Mouse (Mus musculus) small intestine, adult 2 months (tissue): Measurements from ENCODE around the gene Rnf128. TPM values are rescaled to one million over a fixed set of nuclear protein-coding genes. Genes with fewer than 3 reads are reported as not detected.
"Not testable (repeated sequence)": the region's sequence is repeated elsewhere in the genome, so short reads cannot be mapped to it uniquely, and the experiment has no call there.

ENCODE experiments used
- H3K27ac ChIP-seq: fragments of 200-500 bp; 2 replicates; pipeline ENCODE4 v1.5.1; 2012; ENCODE audit warnings: low read depth, low read length, control low read depth, inconsistent platforms; ENCODE audit not compliant: insufficient read depth
- H3K27me3 ChIP-seq: fragments of 200-500 bp; 2 replicates; pipeline ENCODE4 v1.6.1; 2012; ENCODE audit warnings: mild to moderate bottlenecking, moderate library complexity, low read length, inconsistent platforms; ENCODE audit not compliant: control insufficient read depth, insufficient read depth
- H3K36me3 ChIP-seq: fragments of 200-500 bp; 2 replicates; pipeline ENCODE4 v1.6.1; 2012; ENCODE audit warnings: mild to moderate bottlenecking, low read length, control low read depth, inconsistent platforms; ENCODE audit not compliant: control insufficient read depth, insufficient read depth
- H3K4me1 ChIP-seq: fragments of 200-500 bp; 2 replicates; pipeline ENCODE4 v1.6.1; 2012; ENCODE audit warnings: low read length, inconsistent platforms, mixed read lengths; ENCODE audit not compliant: control insufficient read depth, insufficient read depth, insufficient read length
- H3K4me3 ChIP-seq: fragments of 200-500 bp; 2 replicates; pipeline ENCODE4 v1.5.1; 2012; ENCODE audit warnings: low read depth, mild to moderate bottlenecking, control low read depth, inconsistent platforms, low read length, moderate library complexity
- CTCF ChIP-seq: fragments of 200-500 bp; IDR thresholded peaks from 2 replicates; pipeline ENCODE4 v1.5.1; 2012; ENCODE audit warnings: low read depth, mild to moderate bottlenecking, control low read depth, inconsistent platforms, low read length, moderate library complexity, mixed read lengths; ENCODE audit not compliant: insufficient replicate concordance, insufficient read length; ENCODE audit errors: extremely low read depth
- POLR2A ChIP-seq: fragments of 200-500 bp; IDR thresholded peaks from 2 replicates; pipeline ENCODE4 v1.6.1; 2012; ENCODE audit warnings: low read depth, mild to moderate bottlenecking, control low read depth, inconsistent platforms, low read length, moderate library complexity
- WGBS: fragments of 180-500 bp; shearing (Covaris S2); methylation state at CpG from one replicate; pipeline ENCODE4 v1.1.7; 2018; 5-methylcytosine and 5-hydroxymethylcytosine counted together
- polyA plus RNA-seq: library from polyadenylated mRNA; depleted of rRNA; stranded (reverse); fragments of >200 nt; gene quantifications from 2 replicates; pipeline ENCODE4 v1.2.3, GENCODE M21; 2012

The Rnf128 gene
- polyA plus RNA-seq, 1 experiment = 202 TPM

DNA sequence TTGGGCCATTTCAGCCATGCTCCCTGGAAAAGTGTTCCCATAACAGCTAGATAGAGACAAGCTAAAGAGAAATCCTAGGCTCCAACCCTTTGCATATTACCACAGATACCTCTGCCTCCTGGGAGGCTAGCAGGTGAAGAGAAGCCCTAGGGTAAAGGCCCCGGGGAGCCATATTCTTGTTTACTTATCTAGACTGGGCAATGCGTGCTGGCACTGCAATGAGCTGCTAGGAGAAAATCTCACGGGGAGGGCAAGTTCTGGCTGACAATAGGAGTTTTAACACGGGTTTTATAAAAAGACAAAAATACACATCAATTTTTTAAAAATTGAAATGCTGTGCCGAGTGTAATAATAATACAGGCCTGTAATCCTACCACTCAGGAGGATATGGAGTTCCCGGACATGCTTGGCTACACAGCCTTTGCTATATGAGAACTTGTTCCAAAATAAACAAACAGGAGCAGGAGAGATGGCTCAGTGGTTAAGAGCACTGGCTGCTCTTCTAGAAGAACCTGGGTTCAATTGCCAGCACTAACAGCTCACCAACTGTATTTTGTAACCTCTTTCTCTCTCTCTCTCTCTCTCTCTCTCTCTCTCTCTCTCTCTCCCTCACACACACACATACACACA lies 15.6 kb downstream of the Rnf128 start:
- H3K4me1 ChIP-seq = no peaks in the 10 kb centered on the region
- WGBS = 37% methylated on average over 6 of the region's 6 CpGs

DNA sequence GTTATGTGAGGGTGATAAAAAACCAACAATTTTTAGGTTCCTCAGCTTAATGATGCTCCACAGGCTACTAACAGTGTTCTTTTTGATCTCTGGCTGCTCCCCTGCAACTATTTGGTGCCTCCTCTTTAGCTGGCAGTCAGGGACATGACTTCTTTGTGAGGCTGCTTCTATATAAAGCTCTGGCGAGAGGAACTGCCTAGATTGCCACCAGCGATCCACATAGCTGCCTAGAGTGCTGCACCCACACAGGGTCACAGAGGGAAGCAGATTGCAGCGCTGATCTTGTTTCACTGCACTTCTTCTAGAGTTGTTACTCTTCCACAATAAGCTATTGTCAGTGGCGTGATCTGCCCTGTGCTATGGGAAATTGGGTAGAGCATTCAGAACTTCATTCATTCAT lies 20.5 kb downstream of the Rnf128 start:
- Histone ChIP-seq H3K4me1 (no peaks in the 10 kb centered on the region), H3K36me3 (no peaks in the 10 kb centered on the region), H3K27me3 (no peaks in the 10 kb centered on the region), H3K4me3 (no peak overlapping the region), H3K27ac (no peak overlapping the region)
- 58% methylated on average over 4 of the region's 4 CpGs for WGBS
- no peak for TF ChIP-seq POLR2A
- no peak for TF ChIP-seq CTCF

More for the DNA sequence above, 15.6 kb downstream of the Rnf128 start:
- Histone ChIP-seq H3K27me3 (no peaks in the 10 kb centered on the region), H3K27ac (no peak overlapping the region), H3K36me3 (no peaks in the 10 kb centered on the region), H3K4me3 (no peak overlapping the region)
- TF ChIP-seq CTCF (no peak), POLR2A (no peak)

DNA sequence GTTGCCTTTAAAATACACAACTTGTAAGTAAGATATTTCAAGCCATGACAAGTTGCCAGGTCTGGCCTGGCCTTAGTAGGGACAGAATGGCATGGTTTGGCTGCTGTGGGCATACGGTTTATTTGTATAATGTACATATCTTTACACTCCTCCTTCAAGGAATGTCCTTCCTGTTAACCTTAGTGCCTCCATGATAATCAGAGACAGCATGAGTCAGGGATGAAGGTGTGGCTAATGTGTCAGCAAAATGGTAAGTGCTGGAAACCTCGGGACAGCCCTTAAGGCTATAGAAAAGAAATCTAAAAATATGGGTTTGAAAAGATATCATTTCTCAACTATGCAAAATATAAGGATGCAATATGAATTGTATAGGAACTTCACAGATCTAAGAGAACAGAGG lies 23.6 kb downstream of the Rnf128 start:
- 30% methylated on average over 2 of the region's 2 CpGs for WGBS
- H3K27me3 ChIP-seq, H3K36me3 ChIP-seq, H3K4me1 ChIP-seq, H3K4me3 ChIP-seq: not testable (repeated sequence)
- H3K27ac ChIP-seq = peak overlapping the region; percentile 35; the same call in 1 of the 2 replicates

DNA sequence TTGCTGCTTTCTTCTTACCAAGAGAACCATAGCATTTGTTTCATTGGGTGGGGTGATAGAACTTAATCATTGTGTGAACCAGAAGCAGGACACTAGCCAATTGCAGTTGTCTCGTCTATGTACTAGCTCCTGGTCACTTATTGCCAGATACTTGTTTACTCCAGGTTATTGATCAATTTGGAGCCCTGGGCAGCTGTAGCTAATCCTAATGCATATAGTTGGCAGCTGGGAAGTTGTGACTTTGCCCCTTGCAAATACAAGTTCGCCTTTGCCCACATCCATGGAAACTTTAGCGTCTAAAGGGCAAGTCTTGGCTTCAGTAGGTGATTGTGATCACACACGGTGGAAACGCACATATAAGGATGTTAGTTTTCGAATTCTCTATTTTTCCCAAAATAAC lies 33.3 kb downstream of the Rnf128 start:
- H3K27ac ChIP-seq = peak overlapping the region; percentile 62; the same call in 1 of the 2 replicates
- 32% methylated on average over 6 of the region's 6 CpGs for WGBS

DNA sequence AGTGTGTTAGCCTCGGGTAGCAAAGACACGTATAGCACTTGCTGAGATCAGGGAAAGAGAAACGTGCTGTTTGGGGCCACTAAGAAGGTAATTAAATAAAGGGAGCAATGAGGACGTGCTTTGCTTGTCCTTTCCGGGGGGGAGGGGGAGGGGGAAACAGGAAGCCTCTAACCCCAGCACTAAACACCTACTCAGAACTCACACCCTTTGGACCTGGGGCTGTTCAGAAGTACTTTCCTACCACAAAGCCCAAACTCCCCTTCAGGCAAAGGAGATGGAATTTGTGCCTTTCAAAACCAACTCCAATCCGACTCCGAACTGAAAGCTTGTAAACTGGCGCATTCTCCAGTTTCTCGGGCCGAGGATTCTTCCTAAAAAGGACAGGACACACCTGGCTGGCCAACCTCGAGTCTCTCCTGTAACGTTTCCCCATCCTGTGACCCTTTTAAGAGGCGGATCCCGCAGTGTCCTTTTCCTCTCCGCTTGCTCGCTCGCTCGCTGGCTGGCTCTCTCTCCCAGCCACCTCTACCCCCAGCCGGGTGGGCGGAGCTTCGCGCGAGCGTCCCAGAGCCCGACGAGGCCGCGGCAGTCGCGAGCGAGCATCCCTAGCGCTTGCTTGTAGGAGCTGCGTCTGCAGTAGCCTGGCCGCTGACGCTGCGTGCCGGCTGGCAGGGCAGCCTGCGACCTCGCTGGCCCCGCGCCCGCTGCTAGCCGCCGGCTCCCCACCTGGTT lies 47.1 kb downstream of the Rnf128 start:
- H3K36me3 ChIP-seq = no peaks in the 10 kb centered on the region
- no peak for TF ChIP-seq CTCF
- peak; percentile 76 for TF ChIP-seq POLR2A
- H3K27me3 ChIP-seq = no peaks in the 10 kb centered on the region
- 19% methylated on average over 44 of the region's 44 CpGs for WGBS
- H3K4me1 ChIP-seq = no peaks in the 10 kb centered on the region
- peak overlapping the region; percentile 95 for H3K27ac ChIP-seq
- H3K4me3 ChIP-seq = peak overlapping the region; percentile 98

More for the DNA sequence above, 33.3 kb downstream of the Rnf128 start:
- H3K27me3 ChIP-seq = no peaks in the 10 kb centered on the region
- H3K4me1 ChIP-seq = no peaks in the 10 kb centered on the region
- no peak overlapping the region for H3K4me3 ChIP-seq
- H3K36me3 ChIP-seq = no peaks in the 10 kb centered on the region
- TF ChIP-seq POLR2A (no peak), CTCF (no peak)

DNA sequence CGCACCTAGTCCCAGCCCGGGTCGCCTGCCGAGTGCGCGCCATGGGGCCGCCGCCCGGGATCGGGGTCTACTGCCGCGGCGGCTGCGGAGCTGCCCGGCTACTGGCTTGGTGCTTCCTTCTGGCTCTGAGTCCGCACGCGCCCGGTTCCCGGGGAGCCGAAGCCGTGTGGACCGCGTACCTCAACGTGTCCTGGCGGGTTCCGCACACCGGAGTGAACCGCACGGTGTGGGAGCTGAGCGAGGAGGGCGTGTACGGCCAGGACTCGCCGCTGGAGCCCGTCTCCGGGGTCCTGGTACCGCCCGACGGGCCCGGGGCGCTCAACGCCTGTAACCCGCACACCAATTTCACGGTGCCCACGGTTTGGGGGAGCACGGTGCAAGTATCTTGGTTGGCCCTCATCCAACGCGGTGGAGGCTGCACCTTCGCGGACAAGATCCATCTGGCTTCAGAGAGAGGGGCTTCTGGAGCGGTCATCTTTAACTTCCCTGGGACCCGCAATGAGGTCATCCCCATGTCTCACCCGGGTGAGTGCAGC lies 47.7 kb downstream of the Rnf128 start:
- peak overlapping the region; percentile 67 for H3K27ac ChIP-seq
- H3K27me3 ChIP-seq = no peaks in the 10 kb centered on the region
- WGBS = 13% methylated on average over 53 of the region's 54 CpGs
- no peaks in the 10 kb centered on the region for H3K36me3 ChIP-seq
- TF ChIP-seq CTCF (no peak), POLR2A (no peak)
- peak overlapping the region; percentile 98 for H3K4me3 ChIP-seq
- no peaks in the 10 kb centered on the region for H3K4me1 ChIP-seq

DNA sequence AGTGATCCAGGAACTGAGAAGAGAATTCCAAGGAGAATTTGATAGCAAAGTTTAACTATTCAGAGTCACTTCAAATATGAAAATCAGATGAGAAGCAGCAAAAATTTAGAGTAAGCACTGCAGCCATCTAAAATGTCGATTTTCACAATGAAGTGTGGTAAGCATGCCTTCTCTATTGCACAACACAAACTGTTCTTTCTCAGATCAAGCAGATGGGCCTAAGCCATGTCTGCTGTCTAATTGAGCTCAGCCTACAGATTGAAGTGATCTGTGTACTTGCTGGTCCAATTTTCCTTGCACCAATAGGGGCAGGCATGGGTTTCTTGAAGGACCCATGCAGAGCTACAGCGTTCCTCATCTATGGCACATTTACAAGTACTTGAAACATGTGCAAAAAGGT lies 51.6 kb downstream of the Rnf128 start:
- H3K4me3 ChIP-seq = no peak overlapping the region
- 72% methylated on average over 2 of the region's 2 CpGs for WGBS
- no peak overlapping the region for H3K27ac ChIP-seq
- no peaks in the 10 kb centered on the region for H3K36me3 ChIP-seq
- H3K4me1 ChIP-seq = no peaks in the 10 kb centered on the region
- TF ChIP-seq CTCF = no peak
- no peak for TF ChIP-seq POLR2A
- no peaks in the 10 kb centered on the region for H3K27me3 ChIP-seq
